Mouse (Mus musculus): ENCODE data around the gene Lypla2. TPM values are rescaled to one million over a fixed set of nuclear protein-coding genes. Genes with fewer than 3 reads are reported as not detected.

The Lypla2 gene
- 225 and 229 TPM in 2 replicates for polyA plus RNA-seq (2015; fragmentation: Nextera tagmentation; extraction: Ambion mirVana)

DNA sequence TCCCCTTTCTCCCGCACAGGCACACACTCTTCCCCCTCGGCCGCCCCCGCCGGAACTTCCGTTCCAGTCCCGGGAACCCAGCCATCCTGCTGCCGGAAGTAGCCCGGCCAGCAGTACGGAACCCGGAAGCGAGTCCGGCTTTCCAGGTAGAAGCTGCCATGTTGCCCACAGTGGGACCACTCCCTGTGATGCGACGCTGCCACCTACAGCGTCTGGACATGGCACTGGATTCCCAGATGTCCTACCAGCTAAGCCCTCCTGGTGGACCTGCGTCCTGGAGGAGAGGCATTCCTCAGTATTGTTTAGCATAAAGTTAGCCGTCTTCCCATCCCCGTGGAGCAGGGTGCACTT, at the start of gene Lypla2:
Gene Lypla2 (minus strand): TSS at position 71 of the 351 bp plus-strand sequence.
- peak; percentile 90 for ATAC-seq
- 1% methylated on average over 19 of the region's 19 CpGs for WGBS
- peaks cover 13% of the 10 kb centered on the region for H3K4me1 ChIP-seq (ENCODE audit: control insufficient read depth, insufficient read depth, low read depth, low read length)
- peak within 1 kb of the TSS; percentile 87 for H3K9ac ChIP-seq (ENCODE audit: low read depth, low read length)
- H3K9me3 ChIP-seq (ENCODE audit: control insufficient read depth, low read length), result no peaks in the 10 kb centered on the region
- no peaks in the 10 kb centered on the region for H3K27me3 ChIP-seq (replicated peaks; ENCODE audit: control insufficient read depth, insufficient read depth, low read length)
- peaks cover 40% of the 10 kb centered on the region for H3K36me3 ChIP-seq (ENCODE audit: control insufficient read depth, insufficient read depth, low read length)
- H3K4me3 ChIP-seq (ENCODE audit: low read length), result peak within 1 kb of the TSS; percentile 79
- peak within 1 kb of the TSS; percentile 72 for H3K27ac ChIP-seq (ENCODE audit: low read depth, low read length)
- peak within 1 kb of the TSS; percentile 95 for H3K4me2 ChIP-seq (ENCODE audit: low read length)

DNA sequence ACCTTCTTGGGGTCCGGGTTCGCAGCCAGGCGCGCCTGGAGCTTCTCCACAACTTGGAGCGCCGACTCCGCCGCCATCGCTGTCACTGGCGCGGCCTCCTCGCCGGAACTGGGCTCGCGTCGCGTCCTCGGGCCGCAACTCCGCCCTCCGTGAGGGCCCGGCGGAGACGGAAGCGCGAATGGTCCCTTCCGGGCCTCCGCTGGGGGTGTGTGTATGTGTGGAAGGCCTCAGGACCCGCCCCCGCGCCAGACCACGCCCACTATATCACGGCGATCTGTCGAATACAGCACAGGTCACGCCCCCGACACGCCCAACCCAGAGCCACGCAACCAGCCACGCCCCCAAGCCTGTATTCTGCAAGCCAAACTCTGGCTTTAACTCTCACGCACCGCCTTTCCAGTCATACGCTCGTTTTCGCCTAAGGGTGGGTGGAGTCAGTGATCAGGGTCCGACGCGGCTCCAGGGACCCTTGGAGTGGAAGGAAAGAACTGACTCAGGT, 49.2 kb upstream of the Lypla2 start, which contains the start of gene Eloa:
Gene Eloa (minus strand): TSS at position 215 of the 499 bp plus-strand sequence.
- peaks cover 11% of the 10 kb centered on the region for H3K4me1 ChIP-seq (ENCODE audit: control insufficient read depth, insufficient read depth, low read depth, low read length)
- H3K27me3 ChIP-seq (replicated peaks; ENCODE audit: control insufficient read depth, insufficient read depth, low read length), result no peaks in the 10 kb centered on the region
- no peaks in the 10 kb centered on the region for H3K36me3 ChIP-seq (ENCODE audit: control insufficient read depth, insufficient read depth, low read length)
- peak; percentile 99 for ATAC-seq
- H3K9ac ChIP-seq (ENCODE audit: low read depth, low read length), result peak within 1 kb of the TSS; percentile 97
- H3K27ac ChIP-seq (ENCODE audit: low read depth, low read length), result peak within 1 kb of the TSS; percentile 87
- WGBS, result under 1% methylated on average over 45 of the region's 48 CpGs
- no peaks in the 10 kb centered on the region for H3K9me3 ChIP-seq (ENCODE audit: control insufficient read depth, low read length)
- H3K4me2 ChIP-seq (ENCODE audit: low read length), result peak within 1 kb of the TSS; percentile 98
- peak within 1 kb of the TSS; percentile 98 for H3K4me3 ChIP-seq (ENCODE audit: low read length)

DNA sequence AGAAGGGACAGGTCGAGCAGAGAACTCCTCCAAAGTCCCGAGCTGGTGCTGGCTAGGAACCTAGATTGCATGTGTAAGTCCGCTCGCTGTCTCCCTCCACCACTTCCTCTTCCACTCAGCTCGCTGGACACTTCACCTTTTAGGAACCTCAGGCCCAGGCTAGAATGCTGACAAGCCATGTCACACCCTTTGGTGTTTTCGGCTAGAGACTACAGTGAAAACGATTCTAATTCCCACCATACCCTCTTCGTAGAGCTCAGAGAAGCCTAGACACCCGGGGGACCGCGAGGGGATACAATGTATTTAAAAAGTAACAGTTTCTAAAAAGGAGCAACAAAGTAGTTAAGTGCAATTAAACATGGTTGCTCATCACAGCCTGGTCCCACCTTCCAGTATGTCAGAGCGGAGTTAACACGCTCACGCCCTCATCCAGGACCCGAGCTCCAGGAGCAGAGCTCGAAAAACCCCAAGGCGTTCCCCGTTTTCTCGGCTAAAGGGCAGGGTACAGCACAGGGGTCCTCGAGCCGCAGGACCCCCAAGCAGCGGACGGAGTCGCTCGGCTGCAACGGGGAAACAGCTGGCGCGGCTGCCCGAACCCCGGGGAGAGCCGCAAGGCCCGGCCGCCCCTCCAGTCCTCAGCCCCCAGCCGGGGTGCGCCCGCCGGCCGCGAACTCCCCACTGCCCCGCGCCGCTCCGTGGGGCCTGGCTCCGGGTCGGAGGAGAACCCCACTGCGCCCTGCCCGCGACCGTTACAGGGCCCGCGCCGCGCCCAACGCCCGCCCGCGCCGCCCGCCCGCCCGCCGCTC, 48.5 kb upstream of the Lypla2 start:
- Histone ChIP-seq H3K4me2 (ENCODE audit: low read length) (peak overlapping the region; percentile 98), H3K4me3 (ENCODE audit: low read length) (peak overlapping the region; percentile 98), H3K36me3 (ENCODE audit: control insufficient read depth, insufficient read depth, low read length) (no peaks in the 10 kb centered on the region), H3K27me3 (replicated peaks; ENCODE audit: control insufficient read depth, insufficient read depth, low read length) (no peaks in the 10 kb centered on the region), H3K9ac (ENCODE audit: low read depth, low read length) (peak overlapping the region; percentile 97), H3K4me1 (ENCODE audit: control insufficient read depth, insufficient read depth, low read depth, low read length) (peaks cover 11% of the 10 kb centered on the region), H3K9me3 (ENCODE audit: control insufficient read depth, low read length) (no peaks in the 10 kb centered on the region), H3K27ac (ENCODE audit: low read depth, low read length) (peak overlapping the region; percentile 87)
- ATAC-seq, result peak; percentile 78
- under 1% methylated on average over 50 of the region's 62 CpGs for WGBS

DNA sequence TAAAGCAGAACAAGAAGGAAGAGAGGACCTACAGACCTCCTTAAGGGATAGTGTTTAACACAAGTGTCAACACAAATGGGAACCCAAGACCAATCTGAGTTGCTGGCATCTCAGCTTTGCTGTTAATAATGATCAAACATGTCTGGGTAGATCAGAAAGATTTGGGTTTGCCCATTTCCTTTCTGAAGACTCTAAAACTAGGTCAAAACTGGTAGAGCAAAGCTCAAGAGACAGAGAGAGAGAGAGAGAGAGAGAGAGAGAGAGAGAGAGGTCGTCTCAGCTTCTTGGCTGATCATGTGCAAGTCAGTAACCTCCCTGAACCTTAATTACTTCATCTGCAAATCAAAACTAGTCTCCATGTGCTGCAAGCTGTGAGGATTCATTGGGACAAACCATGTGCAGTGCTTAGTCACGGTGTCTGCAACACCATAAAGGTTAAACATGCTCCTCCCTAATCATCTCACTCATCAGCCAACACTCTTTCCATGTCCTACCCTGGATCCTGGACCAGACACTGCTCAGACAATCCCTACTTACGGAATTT, 43.7 kb upstream of the Lypla2 start:
- H3K27ac ChIP-seq (ENCODE audit: low read depth, low read length), result no peak overlapping the region
- H3K4me3 ChIP-seq (ENCODE audit: low read length), result no peak overlapping the region
- H3K27me3 ChIP-seq (replicated peaks; ENCODE audit: control insufficient read depth, insufficient read depth, low read length), result no peaks in the 10 kb centered on the region
- WGBS, result 87% methylated on average over 3 of the region's 3 CpGs
- H3K9ac ChIP-seq (ENCODE audit: low read depth, low read length), result no peak overlapping the region
- H3K4me2 ChIP-seq (ENCODE audit: low read length), result no peak overlapping the region
- H3K4me1 ChIP-seq (ENCODE audit: control insufficient read depth, insufficient read depth, low read depth, low read length), result peaks cover 11% of the 10 kb centered on the region
- H3K36me3 ChIP-seq (ENCODE audit: control insufficient read depth, insufficient read depth, low read length), result peaks cover 11% of the 10 kb centered on the region
- ATAC-seq, result no peak
- H3K9me3 ChIP-seq (ENCODE audit: control insufficient read depth, low read length), result no peaks in the 10 kb centered on the region

DNA sequence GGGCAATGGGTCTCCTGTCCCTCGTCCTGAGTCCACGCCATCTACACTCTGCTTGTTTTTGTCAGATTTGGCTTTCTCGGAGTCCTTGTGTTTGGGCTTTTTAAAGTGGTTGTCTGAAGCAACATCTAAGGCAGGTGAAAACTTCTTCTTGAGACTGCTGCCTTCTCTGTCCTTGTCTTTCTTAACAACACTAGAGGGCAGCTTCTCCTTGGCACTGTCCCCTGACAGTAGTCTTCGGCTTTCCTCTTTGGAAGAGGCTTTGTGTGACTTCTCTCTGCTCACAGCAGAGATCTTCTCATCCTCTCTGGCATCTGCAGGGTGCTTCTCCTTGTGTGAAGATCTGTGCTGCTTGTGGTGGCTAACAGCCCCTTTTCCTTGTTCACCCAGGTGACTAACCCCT, 38.2 kb upstream of the Lypla2 start:
- WGBS, result 91% methylated on average over 4 of the region's 4 CpGs
- Histone ChIP-seq H3K36me3 (ENCODE audit: control insufficient read depth, insufficient read depth, low read length) (peaks cover 43% of the 10 kb centered on the region), H3K27ac (ENCODE audit: low read depth, low read length) (no peak overlapping the region), H3K9ac (ENCODE audit: low read depth, low read length) (no peak overlapping the region), H3K4me2 (ENCODE audit: low read length) (no peak overlapping the region), H3K9me3 (ENCODE audit: control insufficient read depth, low read length) (no peaks in the 10 kb centered on the region), H3K27me3 (replicated peaks; ENCODE audit: control insufficient read depth, insufficient read depth, low read length) (no peaks in the 10 kb centered on the region), H3K4me3 (ENCODE audit: low read length) (no peak overlapping the region), H3K4me1 (ENCODE audit: control insufficient read depth, insufficient read depth, low read depth, low read length) (no peaks in the 10 kb centered on the region)
- no peak for ATAC-seq

DNA sequence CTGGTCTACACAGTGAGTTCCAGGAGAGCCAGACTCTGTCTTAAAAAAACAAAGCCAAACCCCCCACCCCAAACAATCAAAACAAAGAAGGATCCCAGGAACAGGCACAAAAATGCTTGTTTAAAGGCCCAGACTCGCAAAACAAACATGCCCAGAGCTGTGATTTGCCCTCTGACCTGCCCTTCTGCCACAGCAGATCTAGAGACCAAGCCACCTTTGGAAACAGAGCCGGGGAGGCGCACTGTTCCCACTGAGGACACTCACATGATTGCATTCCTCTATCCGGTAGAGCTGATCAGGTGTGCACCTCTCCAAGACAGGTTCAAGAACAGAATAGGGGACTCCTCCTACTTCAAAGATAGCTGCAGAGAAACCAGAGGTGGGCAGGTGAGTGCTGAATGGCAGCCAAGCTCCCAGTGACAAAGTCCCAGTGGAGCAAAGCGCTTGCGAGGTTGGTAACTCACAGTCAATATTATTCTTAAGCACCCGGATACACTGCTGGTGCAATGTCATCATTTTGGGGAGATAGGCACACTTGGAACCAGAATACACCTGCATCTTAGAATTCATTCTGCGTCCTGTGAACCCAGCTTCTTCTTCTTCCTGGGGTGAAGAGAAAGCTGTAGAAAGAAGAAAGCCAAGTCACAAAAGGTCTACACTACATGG, 36.5 kb upstream of the Lypla2 start:
- Histone ChIP-seq H3K27me3 (replicated peaks; ENCODE audit: control insufficient read depth, insufficient read depth, low read length) (no peaks in the 10 kb centered on the region), H3K9ac (ENCODE audit: low read depth, low read length) (no peak overlapping the region), H3K9me3 (ENCODE audit: control insufficient read depth, low read length) (no peaks in the 10 kb centered on the region), H3K4me3 (ENCODE audit: low read length) (no peak overlapping the region), H3K36me3 (ENCODE audit: control insufficient read depth, insufficient read depth, low read length) (peaks cover 58% of the 10 kb centered on the region), H3K27ac (ENCODE audit: low read depth, low read length) (no peak overlapping the region), H3K4me2 (ENCODE audit: low read length) (no peak overlapping the region), H3K4me1 (ENCODE audit: control insufficient read depth, insufficient read depth, low read depth, low read length) (no peaks in the 10 kb centered on the region)
- ATAC-seq, result no peak
- 95% methylated on average over 8 of the region's 8 CpGs for WGBS

DNA sequence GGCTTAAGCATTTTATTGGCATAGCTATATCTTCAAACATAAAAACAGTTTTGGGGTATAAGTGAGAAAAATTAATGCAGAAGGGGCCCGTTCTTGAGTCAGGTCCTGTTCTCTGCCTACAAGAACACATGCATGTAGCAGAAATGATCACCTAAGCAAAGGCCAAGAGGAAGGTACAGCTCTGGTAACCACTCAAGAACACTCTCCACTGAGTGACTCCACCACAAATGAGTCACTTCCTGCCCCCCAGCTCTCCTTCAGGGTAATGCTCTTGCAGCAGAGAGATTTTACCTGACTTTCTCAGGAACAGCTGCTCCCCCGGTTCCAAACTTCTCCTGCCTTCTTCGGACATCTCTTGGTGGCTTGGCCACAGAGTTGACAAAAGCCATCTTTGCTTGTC, 34.4 kb upstream of the Lypla2 start:
- no peak overlapping the region for H3K9ac ChIP-seq (ENCODE audit: low read depth, low read length)
- WGBS, result 99% methylated on average over 3 of the region's 3 CpGs
- peaks cover 61% of the 10 kb centered on the region for H3K36me3 ChIP-seq (ENCODE audit: control insufficient read depth, insufficient read depth, low read length)

DNA sequence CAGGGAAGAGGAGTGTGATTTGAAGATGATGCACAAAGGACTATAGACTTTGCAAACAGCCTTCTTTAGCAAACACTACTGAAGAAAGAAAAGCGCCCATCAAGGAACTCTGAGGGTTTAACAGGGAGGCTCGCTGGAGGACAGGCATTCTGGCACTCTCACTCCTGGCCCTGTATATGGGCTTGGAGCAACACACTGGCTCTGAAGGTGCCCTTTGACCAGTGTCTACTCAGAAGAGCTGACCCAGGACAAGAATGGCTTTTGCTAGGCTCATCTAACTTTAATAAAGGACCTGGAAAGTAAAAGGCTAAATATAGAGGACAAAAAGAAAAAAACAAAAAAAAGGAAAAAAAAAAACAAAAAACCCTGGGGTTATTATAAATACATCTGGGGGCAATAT, 32.5 kb upstream of the Lypla2 start:
- WGBS, result 85% methylated on average over 2 of the region's 2 CpGs
- Histone ChIP-seq H3K9ac (ENCODE audit: low read depth, low read length) (no peak overlapping the region), H3K27ac (ENCODE audit: low read depth, low read length) (no peak overlapping the region), H3K4me1 (ENCODE audit: control insufficient read depth, insufficient read depth, low read depth, low read length) (no peaks in the 10 kb centered on the region), H3K9me3 (ENCODE audit: control insufficient read depth, low read length) (no peaks in the 10 kb centered on the region), H3K4me2 (ENCODE audit: low read length) (no peak overlapping the region), H3K27me3 (replicated peaks; ENCODE audit: control insufficient read depth, insufficient read depth, low read length) (no peaks in the 10 kb centered on the region), H3K36me3 (ENCODE audit: control insufficient read depth, insufficient read depth, low read length) (peaks cover 57% of the 10 kb centered on the region), H3K4me3 (ENCODE audit: low read length) (no peak overlapping the region)
- no peak for ATAC-seq

More for the DNA sequence above, 34.4 kb upstream of the Lypla2 start:
- Histone ChIP-seq H3K27me3 (replicated peaks; ENCODE audit: control insufficient read depth, insufficient read depth, low read length) (no peaks in the 10 kb centered on the region), H3K4me2 (ENCODE audit: low read length) (no peak overlapping the region), H3K4me1 (ENCODE audit: control insufficient read depth, insufficient read depth, low read depth, low read length) (no peaks in the 10 kb centered on the region), H3K9me3 (ENCODE audit: control insufficient read depth, low read length) (no peaks in the 10 kb centered on the region), H3K4me3 (ENCODE audit: low read length) (no peak overlapping the region), H3K27ac (ENCODE audit: low read depth, low read length) (no peak overlapping the region)
- ATAC-seq, result no peak

DNA sequence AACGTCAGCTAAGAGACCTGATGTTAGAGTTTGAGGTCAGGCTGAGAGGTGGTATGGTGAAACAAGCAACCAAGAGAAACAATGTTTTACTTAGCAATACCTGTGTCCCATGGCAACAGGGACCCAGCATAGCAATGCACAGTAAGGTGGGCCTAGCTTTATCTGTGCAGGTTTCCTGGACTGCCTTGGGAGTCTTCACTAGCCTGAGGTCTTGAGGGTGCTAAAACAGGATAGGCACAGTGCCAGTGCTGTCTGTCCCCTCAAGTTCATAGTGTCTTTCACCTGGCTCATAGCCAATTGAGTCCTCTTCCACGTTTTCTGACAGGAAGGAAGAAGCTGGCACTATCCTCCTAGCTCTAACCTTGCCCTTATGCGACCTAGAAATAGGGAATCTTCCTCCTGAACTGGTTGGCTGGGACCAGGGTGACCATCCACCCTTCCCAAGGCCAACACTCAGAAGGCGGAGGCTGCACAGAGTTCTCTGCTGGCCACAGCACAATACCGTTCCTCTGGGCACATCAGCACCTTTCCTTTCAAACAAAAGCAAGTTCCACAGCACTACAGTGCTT, 31.8 kb upstream of the Lypla2 start:
- H3K4me2 ChIP-seq (ENCODE audit: low read length), result no peak overlapping the region
- no peaks in the 10 kb centered on the region for H3K27me3 ChIP-seq (replicated peaks; ENCODE audit: control insufficient read depth, insufficient read depth, low read length)
- no peaks in the 10 kb centered on the region for H3K4me1 ChIP-seq (ENCODE audit: control insufficient read depth, insufficient read depth, low read depth, low read length)
- no peaks in the 10 kb centered on the region for H3K9me3 ChIP-seq (ENCODE audit: control insufficient read depth, low read length)
- no peak for ATAC-seq
- H3K27ac ChIP-seq (ENCODE audit: low read depth, low read length), result no peak overlapping the region
- no peak overlapping the region for H3K4me3 ChIP-seq (ENCODE audit: low read length)
- WGBS, result 90% methylated on average over 5 of the region's 5 CpGs
- peaks cover 54% of the 10 kb centered on the region for H3K36me3 ChIP-seq (ENCODE audit: control insufficient read depth, insufficient read depth, low read length)
- no peak overlapping the region for H3K9ac ChIP-seq (ENCODE audit: low read depth, low read length)
